Mouse (Mus musculus) erythroid progenitor cell, adult 5-6 weeks (primary cell): Measurements from ENCODE around the gene Rtn3. TPM values are rescaled to one million over a fixed set of nuclear protein-coding genes. Genes with fewer than 3 reads are reported as not detected.

Experiments
- ATAC-seq: replicated peaks from 2 replicates; pipeline ENCODE4 v1.8.0; 2016; ENCODE audit warnings: moderate number of reproducible peaks, mild to moderate bottlenecking, moderate TSS enrichment, inconsistent platforms; ENCODE audit not compliant: poor library complexity, low FRiP score, severe bottlenecking
- total RNA-seq, 2 experiments: library from RNA; stranded (forward) in 1 of 2; stranded (reverse) in 1 of 2; fragments of 150-400 nt in 1 of 2; fragments of 186-747, 209-891 nt in 1 of 2; gene quantifications; 2 replicates each; pipeline versions ENCODE4 v1.2.3 to v1.2.4; 2015 to 2017; ENCODE audit warnings: low replicate concordance in 2 of 2

Gene Rtn3
- total RNA-seq, 2 experiments from 2014 or later, result 55.3 to 116 TPM

DNA sequence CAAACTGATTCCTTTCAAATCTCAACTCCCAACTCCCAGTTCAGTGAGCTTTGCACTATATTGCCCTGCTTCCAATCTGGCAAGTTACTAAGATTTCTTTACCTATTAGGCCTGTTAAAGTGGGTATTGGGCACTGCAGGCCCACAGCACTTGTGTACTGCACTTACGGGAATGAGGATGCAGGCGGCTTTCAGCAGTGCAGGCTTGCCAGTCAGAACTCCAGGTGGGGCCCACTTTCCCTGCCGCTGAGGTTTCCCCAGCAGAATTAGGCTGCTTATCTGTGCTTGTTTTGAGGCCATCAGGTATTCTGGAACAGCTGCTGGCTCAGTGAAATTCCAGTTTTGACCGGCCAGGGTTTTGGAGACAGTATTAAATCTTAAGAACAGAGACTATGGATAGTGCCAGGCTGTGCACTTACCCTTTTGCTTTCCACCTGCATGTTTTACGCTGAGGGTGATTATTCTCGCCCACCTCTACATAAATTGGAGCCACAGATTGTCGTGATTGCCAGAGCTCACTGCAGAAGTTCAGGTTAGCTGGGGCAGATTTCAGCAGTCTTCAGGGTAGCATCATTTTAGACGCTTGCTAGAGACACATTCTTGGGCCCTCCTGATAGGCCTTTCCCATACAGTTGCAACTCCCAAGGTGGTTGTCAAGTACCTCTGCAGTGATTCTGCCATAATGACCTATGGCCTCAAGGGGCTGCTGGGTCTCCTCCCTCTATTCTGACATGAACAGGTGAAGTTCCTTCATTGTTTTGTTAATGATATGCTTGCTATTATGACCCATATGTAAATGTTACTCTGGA, 58.3 kb downstream of the Rtn3 start:
- ATAC-seq, result no peak

DNA sequence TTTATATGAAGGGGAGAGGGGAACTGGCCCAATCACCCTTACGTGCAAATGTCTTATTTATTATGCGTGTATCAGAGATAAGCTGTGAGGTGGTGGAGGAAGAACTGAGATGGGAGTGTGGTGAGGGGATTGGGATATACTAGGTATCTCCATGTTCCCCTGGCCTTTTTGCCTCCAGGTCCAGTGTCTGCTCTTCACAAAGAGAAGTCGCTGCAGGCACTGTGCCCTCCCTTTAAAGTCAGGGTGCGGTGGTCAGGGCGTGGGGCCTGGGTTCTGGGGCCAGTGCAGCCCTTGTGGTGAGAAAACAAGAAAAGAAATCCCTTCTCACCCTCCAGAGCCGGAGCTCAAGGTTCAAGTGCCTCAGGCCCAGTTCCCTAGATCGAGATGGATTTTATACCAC, 59.0 kb downstream of the Rtn3 start:
- no peak for ATAC-seq

DNA sequence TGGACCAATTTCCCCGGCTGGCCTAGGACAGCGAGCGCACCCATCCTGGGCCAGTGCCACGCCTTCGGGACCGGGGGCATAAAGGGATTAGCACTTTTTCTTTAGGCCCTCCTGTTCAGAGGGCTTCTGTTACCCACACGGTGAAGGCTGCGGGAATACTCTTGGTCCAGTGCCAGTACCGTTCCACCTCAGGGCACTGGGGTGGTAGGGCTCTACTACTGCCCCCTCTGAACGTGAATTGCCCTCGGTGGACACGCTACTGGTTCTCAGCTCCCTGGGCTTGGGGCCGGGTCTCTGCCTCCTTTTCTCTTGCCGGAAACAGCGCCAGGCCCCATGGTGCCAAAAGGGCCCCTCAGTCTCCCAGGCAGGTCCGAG, 59.4 kb downstream of the Rtn3 start:
- no peak for ATAC-seq

DNA sequence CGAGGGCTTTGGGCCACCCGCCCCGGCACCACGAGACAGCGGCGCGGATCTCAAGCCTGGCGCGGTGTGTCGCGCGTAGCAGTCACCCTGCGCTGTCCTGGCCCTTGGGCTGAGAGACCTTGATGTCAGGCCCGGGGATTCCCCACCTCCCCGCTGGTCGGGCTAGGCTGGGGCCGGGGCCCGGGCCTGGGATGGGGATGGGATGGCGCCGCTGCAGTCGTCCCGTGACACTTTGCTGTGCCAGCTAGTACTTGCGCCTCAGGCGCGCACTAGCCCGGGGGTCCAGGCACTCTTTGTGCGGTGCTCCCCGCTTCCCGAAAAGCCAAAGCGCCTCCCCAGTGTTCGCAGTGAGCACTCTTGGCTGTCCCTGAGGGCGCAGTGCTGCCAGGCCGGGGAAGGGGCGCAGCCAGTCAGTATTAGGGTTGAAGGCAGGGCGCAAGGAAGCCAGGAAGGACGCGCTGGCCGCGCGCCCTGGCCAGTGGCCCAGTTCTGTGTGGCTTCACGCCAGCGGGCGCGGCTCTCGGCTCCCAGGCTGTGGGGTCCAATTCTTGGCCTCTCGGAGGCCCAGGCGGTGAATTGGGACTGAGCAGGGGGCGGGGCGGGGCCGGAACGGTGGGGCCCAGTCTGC, 59.9 kb downstream of the Rtn3 start:
- no peak for ATAC-seq

- no peak for ATAC-seq
Observed at GRCm38 (mm10) chr19:7422656-7423027, 60.4 kb downstream of the Rtn3 start.

- no peak for ATAC-seq
Observed at GRCm38 (mm10) chr19:7421602-7422591, 61.2 kb downstream of the Rtn3 start.

DNA sequence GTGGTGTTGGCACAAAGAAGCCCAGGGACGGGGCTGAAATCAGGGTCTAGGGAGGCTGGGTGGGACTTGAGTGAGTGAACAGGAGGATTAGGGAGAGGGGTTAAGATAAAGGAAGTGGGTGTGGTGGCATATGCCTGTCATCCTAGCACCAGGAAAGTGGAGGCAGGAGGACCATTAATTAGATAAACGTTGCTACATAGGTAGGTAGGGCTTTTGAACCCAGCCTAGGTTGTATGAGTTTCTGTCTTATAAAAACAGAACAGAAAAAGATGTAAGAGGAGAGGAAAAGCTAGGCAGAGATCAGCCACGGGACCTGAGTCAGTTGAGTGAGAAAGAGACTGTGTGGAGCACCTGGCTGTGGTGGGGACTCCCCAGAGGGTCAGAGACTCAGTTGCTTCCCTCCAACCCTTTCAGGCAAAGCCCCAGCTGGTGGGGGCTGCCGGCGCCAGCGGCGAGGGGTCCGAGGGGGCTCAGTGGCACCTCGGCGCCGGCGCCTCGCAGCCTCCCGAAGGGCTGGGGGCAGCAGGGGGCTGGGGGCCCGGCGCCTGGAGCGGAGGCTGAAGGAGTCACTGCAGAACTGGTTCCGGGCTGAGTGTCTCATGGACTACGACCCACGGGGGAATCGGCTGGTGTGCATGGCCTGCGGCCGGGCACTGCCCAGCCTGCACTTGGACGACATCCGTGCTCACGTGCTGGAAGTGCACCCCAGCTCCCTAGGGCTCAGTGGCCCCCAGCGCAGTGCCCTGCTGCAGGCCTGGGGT, 62.1 kb downstream of the Rtn3 start:
- no peak for ATAC-seq

GRCm38 (mm10) chr19:7420108-7420507, 63.0 kb downstream of the Rtn3 start:
- ATAC-seq, result no peak

GRCm38 (mm10) chr19:7419134-7419533, 63.9 kb downstream of the Rtn3 start:
- ATAC-seq, result no peak

GRCm38 (mm10) chr19:7417911-7418849, 64.9 kb downstream of the Rtn3 start:
- peak; percentile 57; the same call in 1 of the 2 replicates for ATAC-seq

DNA sequence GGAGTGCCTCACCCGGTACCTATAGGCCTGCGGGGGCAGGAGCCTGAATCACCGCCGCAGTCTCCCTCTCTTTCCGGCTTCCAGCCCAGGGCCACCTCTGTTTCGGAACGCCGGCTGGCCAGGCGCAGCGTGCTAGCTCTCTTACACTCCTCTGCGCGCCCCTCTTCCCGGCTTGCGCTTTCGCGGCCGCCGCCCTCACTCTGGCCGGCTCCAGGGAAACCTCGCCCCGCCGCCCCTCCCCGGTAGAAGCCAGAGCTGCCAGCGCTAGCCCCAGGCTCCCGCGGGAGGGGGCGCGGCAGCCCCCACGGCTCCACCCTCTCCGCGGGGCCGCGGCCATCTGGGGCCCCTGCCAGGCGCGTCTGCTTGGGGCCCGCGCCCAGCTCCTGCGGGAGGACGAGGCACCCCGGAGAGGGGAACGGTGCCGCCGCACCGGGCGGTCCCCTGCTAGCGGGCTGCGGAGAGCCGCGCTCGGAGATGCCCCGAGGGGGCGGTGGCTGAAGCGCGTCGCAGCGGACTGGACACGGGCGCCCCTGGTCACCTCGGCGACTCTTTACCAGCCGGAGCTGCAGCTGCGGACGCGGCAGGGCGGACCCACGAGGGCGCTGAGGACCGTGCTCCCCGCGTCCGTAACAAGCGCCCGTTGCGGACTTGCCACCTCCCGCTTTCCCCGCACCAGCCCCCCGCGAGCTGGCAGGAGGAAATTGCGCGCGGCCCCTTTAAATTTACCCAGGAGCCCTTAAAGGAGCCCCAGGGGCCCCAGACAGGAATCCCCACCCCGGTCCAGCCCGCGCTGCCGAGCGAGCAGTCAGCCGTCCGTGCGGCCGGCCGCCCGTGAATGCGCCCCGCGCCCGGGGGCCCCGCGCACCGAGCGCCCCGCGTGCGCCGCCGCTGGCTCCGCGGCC, 66.0 kb downstream of the Rtn3 start, which contains the start of gene 2700081O15Rik:
Gene 2700081O15Rik, plus strand, starts transcription at position 792 of the 902 bp plus-strand sequence.
- ATAC-seq, result no peak

DNA sequence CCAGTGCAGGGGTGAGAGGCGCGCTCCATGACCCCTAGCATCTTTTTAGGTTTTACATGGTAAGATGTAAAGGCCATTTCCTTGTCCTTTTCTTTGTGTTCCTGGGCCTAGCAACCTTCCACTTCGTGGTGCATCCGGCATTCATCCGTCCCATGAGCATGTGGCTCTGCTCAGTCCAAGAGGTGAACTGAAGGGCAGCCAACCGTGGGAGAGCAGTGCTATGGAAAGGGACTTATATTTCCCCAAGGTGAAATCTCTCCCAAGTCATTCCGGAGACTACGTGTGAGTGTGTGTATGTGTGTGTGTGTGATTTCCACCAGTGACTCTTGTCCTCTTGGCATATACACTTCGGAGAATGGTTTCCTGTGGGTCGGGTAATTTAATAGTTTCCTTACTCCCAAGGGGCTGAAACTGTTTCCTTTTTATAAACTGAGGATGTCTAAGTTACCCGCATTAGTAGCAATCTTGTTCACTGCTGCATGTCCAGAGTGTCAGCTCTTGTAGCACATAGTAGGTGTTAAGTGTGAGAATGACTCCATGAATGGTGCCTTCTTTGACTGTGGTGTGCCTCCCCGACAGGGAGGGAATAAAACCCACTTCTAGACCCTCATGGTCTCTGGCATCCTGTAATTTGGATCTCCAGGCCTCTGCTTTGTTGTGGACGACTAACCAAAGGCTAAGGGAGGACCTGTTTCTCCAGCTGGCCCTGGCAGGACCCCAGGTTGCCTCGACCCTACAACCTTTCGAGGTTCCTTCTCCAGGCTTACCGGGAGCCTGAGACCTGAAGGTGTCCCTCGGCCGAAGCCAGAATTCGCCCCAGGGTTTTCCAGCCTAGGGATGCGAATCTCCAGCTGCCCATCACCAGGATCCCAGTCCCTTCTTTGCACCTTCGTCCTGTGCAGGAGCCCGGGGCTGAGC, 66.9 kb downstream of the Rtn3 start:
- no peak for ATAC-seq

GRCm38 (mm10) chr19:7412361-7412760, 70.7 kb downstream of the Rtn3 start:
- ATAC-seq, result no peak

- no peak for ATAC-seq
Observed at GRCm38 (mm10) chr19:7404623-7405229, 78.4 kb downstream of the Rtn3 start.

DNA sequence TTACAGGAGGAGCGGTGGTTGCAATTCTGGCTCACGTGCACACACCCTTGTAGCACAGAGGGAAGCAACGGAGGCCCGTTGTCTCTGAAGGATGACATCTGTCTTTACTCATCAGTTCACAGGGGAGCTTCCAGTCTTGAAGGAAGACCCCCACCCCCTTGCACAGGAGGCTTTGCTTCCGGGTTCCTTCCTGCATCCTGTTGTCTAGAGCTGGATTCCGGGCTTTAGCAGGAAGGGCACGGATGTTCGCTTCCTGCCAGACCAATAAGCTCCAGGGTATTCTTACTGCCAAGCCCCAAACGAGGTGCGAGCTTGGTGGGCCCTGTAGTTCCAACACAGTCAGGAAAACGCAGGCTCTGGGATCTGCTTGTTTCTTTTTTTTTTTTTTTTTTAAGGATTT, 82.4 kb downstream of the Rtn3 start:
- ATAC-seq, result no peak

GRCm38 (mm10) chr19:7398898-7399297, 84.2 kb downstream of the Rtn3 start:
- ATAC-seq, result peak; percentile 82
